Mouse (Mus musculus) liver, embryonic 14.5 days (tissue): Measurements from ENCODE around the gene 1500011B03Rik.

Experiments used
- CTCF ChIP-seq: IDR thresholded peaks from 2 replicates; pipeline ENCODE4 v1.5.1; 2016; ENCODE audit warnings: antibody characterized with exemption, low read depth, control low read depth
- EP300 ChIP-seq: IDR thresholded peaks from 2 replicates; pipeline ENCODE4 v1.6.1; 2016; ENCODE audit warnings: antibody characterized with exemption, low read depth

DNA sequence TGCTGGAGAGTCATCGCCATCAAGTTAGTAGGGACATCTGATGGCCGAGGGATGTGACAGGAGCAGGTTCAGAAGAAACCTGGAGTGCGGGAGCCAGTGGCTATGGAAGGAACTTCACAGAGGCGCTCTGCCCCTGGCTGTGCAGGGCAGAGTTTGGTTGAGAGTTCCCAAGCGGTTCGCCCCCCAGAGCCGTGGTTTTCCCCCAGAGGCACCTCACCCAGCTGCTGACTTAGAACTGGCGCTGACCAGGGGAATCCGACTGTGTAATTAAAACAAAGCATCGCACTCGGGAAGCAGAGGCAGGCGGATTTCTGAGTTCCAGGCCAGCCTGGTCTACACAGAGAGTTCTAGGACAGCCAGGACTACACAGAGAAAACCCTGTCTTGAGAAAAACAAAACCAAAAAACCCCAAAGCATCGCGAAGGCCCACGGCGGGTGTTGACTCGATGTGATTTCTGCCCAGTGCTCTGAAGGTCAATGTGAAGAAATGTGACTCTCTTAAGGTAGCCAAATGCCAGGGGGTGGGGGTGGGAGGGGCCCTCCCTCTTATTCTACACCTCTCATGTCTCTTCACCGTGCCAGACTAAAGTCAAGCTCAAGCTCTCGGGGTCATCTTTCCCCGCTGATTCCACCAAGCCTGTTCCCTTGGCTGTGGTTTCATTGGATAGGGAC is 28.4 kb upstream of the 1500011B03Rik start:
- no peak for TF ChIP-seq CTCF
- TF ChIP-seq EP300: no peak
